Mouse (Mus musculus) thymus, adult 18-20 months (tissue): Measurements from ENCODE around the gene Ago3.

ENCODE experiments used
- DNase-seq, 2 experiments: peaks; one replicate each; pipeline ENCODE4 v3.0.0; 2022; ENCODE audit warnings: mixed read lengths in 2 of 2

Ago3 gene

GRCm38 (mm10) chr4:126309211-126309921 lies 120.0 kb downstream of the Ago3 start:
- DNase-seq: no peak

GRCm38 (mm10) chr4:126306827-126307226 lies 122.5 kb downstream of the Ago3 start:
- DNase-seq: no peak

- DNase-seq: no peak
Measured at GRCm38 (mm10) chr4:126306058-126306457, 123.3 kb downstream of the Ago3 start.

- DNase-seq: no peak
Measured at GRCm38 (mm10) chr4:126305428-126305827, 123.9 kb downstream of the Ago3 start.

GRCm38 (mm10) chr4:126303877-126304276 lies 125.5 kb downstream of the Ago3 start:
- DNase-seq: no peak

GRCm38 (mm10) chr4:126301584-126302309 lies 127.6 kb downstream of the Ago3 start:
- no peak for DNase-seq

GRCm38 (mm10) chr4:126300916-126301583 lies 128.3 kb downstream of the Ago3 start:
- no peak for DNase-seq

- no peak for DNase-seq
Measured at GRCm38 (mm10) chr4:126296617-126297101, 132.7 kb downstream of the Ago3 start.

- no peak for DNase-seq
Measured at GRCm38 (mm10) chr4:126295937-126296336, 133.4 kb downstream of the Ago3 start.

- no peak for DNase-seq
Measured at GRCm38 (mm10) chr4:126295152-126295551, 134.2 kb downstream of the Ago3 start.

GRCm38 (mm10) chr4:126291196-126291595 lies 138.2 kb downstream of the Ago3 start:
- no peak for DNase-seq

GRCm38 (mm10) chr4:126290314-126290713 lies 139.0 kb downstream of the Ago3 start:
- no peak for DNase-seq

- DNase-seq: no peak
Measured at GRCm38 (mm10) chr4:126288085-126288666, 141.2 kb downstream of the Ago3 start.

- DNase-seq: no peak
Measured at GRCm38 (mm10) chr4:126287302-126287995, 141.9 kb downstream of the Ago3 start.

- no peak for DNase-seq
Measured at GRCm38 (mm10) chr4:126286492-126286891, 142.9 kb downstream of the Ago3 start, which contains the start of gene Col8a2. Col8a2 (plus strand) TSS chr4:126286793.

GRCm38 (mm10) chr4:126283582-126283981 lies 145.8 kb downstream of the Ago3 start:
- no peak for DNase-seq

- DNase-seq: no peak
Measured at GRCm38 (mm10) chr4:126281706-126282105, 147.7 kb downstream of the Ago3 start.
